Mouse (Mus musculus): ENCODE data around the gene Akain1.
A peak's percentile ranks its signal among the peaks of the same experiment; 100 is the strongest.

Akain1 gene

DNA sequence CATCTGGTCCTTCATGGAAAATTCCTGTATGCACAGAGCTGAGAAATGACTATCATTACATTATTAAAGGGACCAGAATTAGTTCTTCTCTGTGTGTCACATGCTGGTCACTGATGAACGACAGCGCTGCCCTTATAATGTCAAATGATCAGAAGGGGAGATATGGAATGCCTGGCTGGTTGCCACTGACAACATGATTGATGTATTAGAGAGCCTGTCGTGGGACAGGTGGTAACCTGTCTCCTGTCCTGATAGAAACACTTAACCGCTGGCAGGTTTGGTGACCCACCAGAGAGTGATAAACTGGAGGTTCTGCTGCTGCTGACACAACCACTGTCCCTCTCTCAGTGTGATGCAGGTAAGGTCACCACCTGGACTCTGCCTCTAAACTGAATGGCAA, 40.1 kb downstream of the Akain1 start:
- no peak for DNase-seq (ENCODE audit: low read depth, low spot score)

DNA sequence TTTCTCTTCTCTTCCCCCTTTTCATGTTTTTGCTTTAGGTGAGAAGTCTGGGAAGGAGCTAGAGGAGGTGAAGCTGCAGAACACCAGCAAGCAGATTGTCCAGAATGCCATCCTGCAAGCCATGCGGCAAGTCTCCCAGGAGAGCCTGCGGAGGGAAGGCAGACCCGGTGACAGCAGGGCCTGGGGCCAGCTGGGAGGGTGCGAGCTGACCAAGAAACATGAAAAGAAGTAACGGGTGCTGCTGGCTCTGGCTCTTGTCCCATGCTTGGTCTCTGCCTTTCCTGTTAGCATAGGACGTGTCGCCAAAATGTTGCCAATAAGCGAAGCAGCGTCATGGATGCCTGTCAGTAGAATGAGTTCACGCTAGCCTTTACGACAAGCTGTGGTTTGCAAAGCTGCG, 48.0 kb downstream of the Akain1 start:
- no peak for DNase-seq (ENCODE audit: low read depth, low spot score)

GRCm38 (mm10) chr17:69487884-69488283, 48.8 kb downstream of the Akain1 start:
- no peak for DNase-seq (ENCODE audit: low read depth, low spot score)

DNA sequence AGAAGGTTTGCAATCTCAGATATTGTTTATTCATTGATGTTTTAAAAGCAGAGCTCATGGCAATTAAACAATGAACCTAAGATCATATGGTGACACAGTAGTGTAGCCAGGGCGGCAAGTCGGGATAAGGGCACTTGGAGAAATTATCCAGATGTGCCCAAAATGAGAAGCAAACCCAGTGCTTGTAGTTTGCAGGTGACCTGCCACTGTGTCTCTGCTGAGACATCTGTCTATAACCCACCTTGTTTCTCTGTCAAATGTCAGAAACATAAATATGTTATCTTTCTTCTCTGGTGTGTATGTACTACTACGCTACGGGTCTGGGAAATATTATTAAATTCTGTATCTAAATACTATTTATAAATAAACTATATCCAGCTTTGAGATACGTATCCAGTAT, 49.7 kb downstream of the Akain1 start:
- no peak for DNase-seq (ENCODE audit: low read depth, low spot score)

GRCm38 (mm10) chr17:69492368-69492767, 53.2 kb downstream of the Akain1 start:
- DNase-seq (ENCODE audit: low read depth, low spot score), result no peak

- no peak for DNase-seq (ENCODE audit: low read depth, low spot score)
These were observed 56.4 kb downstream of the Akain1 start for GRCm38 (mm10) chr17:69495531-69495930.

GRCm38 (mm10) chr17:69496125-69496524, 57.0 kb downstream of the Akain1 start:
- DNase-seq (ENCODE audit: low read depth, low spot score), result no peak

GRCm38 (mm10) chr17:69497315-69497714, 58.2 kb downstream of the Akain1 start:
- no peak for DNase-seq (ENCODE audit: low read depth, low spot score)

- DNase-seq (ENCODE audit: low read depth, low spot score), result no peak
These were observed 59.8 kb downstream of the Akain1 start for GRCm38 (mm10) chr17:69498913-69499312.

DNA sequence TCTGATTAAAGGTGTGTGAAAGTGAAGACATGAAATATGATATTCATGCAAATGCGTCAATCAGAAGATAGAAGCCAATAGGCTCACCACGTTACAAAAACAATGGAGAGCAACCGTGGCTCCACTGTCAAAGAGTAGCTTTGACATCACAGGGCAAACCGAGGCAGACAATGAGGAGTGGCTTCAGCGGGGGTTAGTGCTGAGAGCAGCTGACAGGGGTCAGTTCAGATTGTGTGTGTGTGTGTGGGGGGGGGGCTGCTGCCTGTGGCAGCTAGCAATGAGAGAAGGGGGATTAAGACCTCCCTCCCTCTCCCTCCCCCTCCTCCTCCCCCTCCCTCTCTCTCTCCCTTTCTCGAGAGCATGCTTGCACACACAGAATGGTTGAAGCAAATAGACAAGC, 60.3 kb downstream of the Akain1 start:
- no peak for DNase-seq (ENCODE audit: low read depth, low spot score)

DNA sequence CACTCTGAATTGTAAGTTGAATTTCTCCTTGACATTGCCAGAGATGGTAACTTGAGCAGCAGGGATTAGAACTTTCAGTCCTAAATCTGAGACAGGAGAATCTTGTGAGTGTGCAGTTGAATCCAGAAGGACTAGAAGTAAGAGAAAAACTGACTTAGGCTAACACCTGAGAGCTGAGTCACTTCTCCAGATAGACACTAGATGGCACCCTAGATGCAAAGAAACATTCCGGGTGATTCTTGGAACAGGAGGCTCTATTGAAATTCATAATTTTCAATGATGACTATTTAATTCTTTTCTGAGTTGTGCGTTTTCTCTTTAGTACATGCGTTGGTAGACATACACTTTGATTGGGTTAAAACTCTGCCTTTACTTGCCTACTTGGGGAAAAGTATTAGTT, 66.9 kb downstream of the Akain1 start:
- no peak for DNase-seq (ENCODE audit: low read depth, low spot score)

DNA sequence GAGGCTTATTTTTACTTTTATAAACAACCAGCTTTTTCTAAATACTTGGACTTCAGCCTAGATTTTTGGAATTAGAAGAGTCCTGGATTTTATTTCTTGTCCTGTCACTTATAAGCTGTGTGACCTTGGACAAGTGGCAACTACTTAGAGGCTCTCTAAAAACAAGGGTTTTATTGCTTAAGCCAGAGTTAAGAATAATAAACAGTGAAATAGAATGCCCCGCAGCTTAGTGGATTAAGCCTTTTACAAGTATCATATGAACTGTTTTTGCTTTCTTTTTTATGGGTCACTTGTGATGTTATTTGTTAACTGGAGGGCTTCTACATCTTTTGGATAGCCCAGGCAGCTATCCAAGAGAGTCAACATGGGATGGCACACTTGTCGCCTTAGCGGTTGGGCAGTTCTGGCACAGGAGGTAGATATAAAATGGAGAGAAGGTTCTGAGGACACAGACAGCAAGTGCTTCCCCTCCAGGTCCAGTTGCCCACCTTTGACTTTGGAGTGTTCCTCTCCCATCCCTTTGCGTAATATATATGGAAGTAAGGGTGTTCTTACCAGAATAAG, 77.3 kb downstream of the Akain1 start:
- no peak for DNase-seq (ENCODE audit: low read depth, low spot score)

DNA sequence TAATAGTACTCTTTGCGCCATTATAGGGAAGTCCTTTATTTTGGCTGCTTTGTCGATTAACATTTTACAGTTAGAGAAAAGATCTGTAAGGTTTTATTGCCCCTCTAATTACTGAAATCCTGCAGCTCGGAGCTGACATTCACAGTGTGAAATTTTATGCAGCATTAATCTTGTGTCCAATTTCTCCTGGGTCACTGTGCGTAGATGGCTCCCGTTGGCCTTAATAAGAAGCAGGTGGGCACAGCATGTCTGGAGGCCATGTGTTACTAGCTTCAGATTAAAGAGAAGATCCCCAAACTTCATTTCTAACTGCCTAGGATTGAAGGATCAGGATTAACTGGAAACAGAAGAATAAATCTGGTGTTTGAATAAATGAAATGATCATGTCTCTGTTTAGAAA, 92.3 kb downstream of the Akain1 start:
- peak; percentile 54 for DNase-seq (ENCODE audit: low read depth, low spot score)
